Mouse (Mus musculus): ENCODE measurements at regions not wholly inside any gene's neighbourhood (a gene's known extent, or its start where the extent isn't known, plus 50 kb on each side); places are given as distances from the start of the nearest gene placed in this dataset.

- DNase-seq = no peak
Measured at GRCm38 (mm10) chr2:179022675-179023194, 419.5 kb upstream of the Cdh4 start.

- DNase-seq = no peak
Measured at GRCm38 (mm10) chr2:179024225-179024624, 418.0 kb upstream of the Cdh4 start.

GRCm38 (mm10) chr2:179033171-179033570, 409.1 kb upstream of the Cdh4 start:
- DNase-seq = peak; percentile 7

- no peak for DNase-seq
Measured at GRCm38 (mm10) chr2:179035446-179035845, 406.8 kb upstream of the Cdh4 start.

GRCm38 (mm10) chr2:179039697-179040096, 402.5 kb upstream of the Cdh4 start:
- DNase-seq = no peak

GRCm38 (mm10) chr2:179043671-179044070, 398.6 kb upstream of the Cdh4 start:
- DNase-seq = no peak

GRCm38 (mm10) chr2:179045361-179045760, 396.9 kb upstream of the Cdh4 start:
- no peak for DNase-seq

GRCm38 (mm10) chr2:179054441-179054840, 387.8 kb upstream of the Cdh4 start:
- no peak for DNase-seq

- DNase-seq = no peak
Measured at GRCm38 (mm10) chr2:179064616-179065015, 377.6 kb upstream of the Cdh4 start.

GRCm38 (mm10) chr2:179069520-179069919, 372.7 kb upstream of the Cdh4 start:
- DNase-seq = no peak

GRCm38 (mm10) chr2:179070346-179070745, 371.9 kb upstream of the Cdh4 start:
- DNase-seq = peak; percentile 40

- no peak for DNase-seq
Measured at GRCm38 (mm10) chr2:179080462-179081274, 361.6 kb upstream of the Cdh4 start.

- DNase-seq = no peak
Measured at GRCm38 (mm10) chr2:179086915-179087314, 355.3 kb upstream of the Cdh4 start.

- DNase-seq = no peak
Measured at GRCm38 (mm10) chr2:179091480-179091879, 350.8 kb upstream of the Cdh4 start.

- no peak for DNase-seq
Measured at GRCm38 (mm10) chr2:179093996-179094395, 348.2 kb upstream of the Cdh4 start.

GRCm38 (mm10) chr2:179095981-179096380, 346.2 kb upstream of the Cdh4 start:
- DNase-seq = no peak

- DNase-seq = no peak
Measured at GRCm38 (mm10) chr2:179096861-179097260, 345.4 kb upstream of the Cdh4 start.

- no peak for DNase-seq
Measured at GRCm38 (mm10) chr2:179099783-179100182, 342.4 kb upstream of the Cdh4 start.

GRCm38 (mm10) chr2:179103114-179103513, 339.1 kb upstream of the Cdh4 start:
- no peak for DNase-seq

- DNase-seq = no peak
Measured at GRCm38 (mm10) chr2:179112951-179113350, 329.3 kb upstream of the Cdh4 start.

- DNase-seq = no peak
Measured at GRCm38 (mm10) chr2:179128018-179128417, 314.2 kb upstream of the Cdh4 start.

- DNase-seq = no peak
Measured at GRCm38 (mm10) chr2:179128432-179128831, 313.8 kb upstream of the Cdh4 start.

GRCm38 (mm10) chr2:179131004-179131403, 311.2 kb upstream of the Cdh4 start:
- DNase-seq = no peak

GRCm38 (mm10) chr2:179142313-179142712, 299.9 kb upstream of the Cdh4 start:
- DNase-seq = no peak
